Mouse (Mus musculus): ENCODE data around the gene Optn. TPM values are rescaled to one million over a fixed set of nuclear protein-coding genes. Genes with fewer than 3 reads are reported as not detected.
A peak's percentile ranks its signal among the peaks of the same experiment; 100 is the strongest.

Optn gene
- polyA plus RNA-seq, 1 experiment from 2014 or later: 28.7 TPM

DNA sequence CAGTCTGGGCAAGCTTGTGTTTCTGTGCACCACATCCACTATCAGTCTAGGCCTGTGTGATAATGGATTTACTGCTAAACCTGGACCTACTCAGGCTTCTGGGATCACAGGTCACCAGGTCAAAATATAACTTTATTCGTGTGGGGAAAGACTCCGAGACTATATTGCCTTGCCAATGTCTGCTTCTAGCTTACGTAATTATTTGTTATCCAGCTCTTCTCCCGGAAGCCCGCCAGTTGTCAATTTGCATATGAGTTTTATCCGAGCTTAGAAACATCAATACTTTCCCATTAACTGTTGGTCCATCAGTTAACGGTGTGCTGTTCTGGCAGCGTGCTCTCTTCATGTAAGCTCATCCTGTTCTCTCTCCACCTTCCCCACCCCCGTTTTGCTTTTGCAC lies 28.6 kb downstream of the Optn start:
- no peaks in the 10 kb centered on the region for H3K36me3 ChIP-seq (ENCODE audit: control insufficient read depth, insufficient read depth, low read length)
- H3K4me1 ChIP-seq (ENCODE audit: control insufficient read depth, insufficient read depth, low read length): peaks cover 9% of the 10 kb centered on the region
- no peaks in the 10 kb centered on the region for H3K9me3 ChIP-seq (ENCODE audit: control insufficient read depth, low read length)
- H3K27ac ChIP-seq (ENCODE audit: low read length): no peak overlapping the region
- 79% methylated on average over 9 of the region's 9 CpGs for whole genome bisulfite sequencing
- no peaks in the 10 kb centered on the region for H3K27me3 ChIP-seq (replicated peaks; ENCODE audit: control insufficient read depth, insufficient read depth, low read length)
- H3K4me3 ChIP-seq (ENCODE audit: low read length): no peak overlapping the region
- ATAC-seq: peak; percentile 2; the same call in 1 of the 2 replicates
- H3K9ac ChIP-seq (ENCODE audit: low read depth, low read length): no peak overlapping the region
- H3K4me2 ChIP-seq (ENCODE audit: low read depth, low read length): no peak overlapping the region

DNA sequence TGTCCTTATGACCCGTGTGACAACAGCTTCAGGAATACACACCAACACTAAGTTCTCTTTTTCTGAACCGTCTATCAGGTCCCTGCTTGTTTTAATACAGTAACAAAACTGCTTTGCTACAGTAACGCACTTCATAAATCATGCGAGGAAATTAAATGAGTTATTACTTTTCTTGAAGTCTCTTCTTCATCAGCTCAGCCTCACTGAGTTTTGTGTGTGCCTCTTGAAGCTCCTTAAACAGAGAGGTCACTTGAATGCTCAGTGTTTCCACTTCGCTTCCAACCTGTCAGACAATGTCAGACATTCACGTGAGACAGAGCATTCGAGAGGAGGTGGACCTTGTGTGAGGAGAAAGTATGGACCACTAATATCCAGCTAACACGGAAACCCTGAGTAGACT lies 29.1 kb downstream of the Optn start:
- no peak overlapping the region for H3K27ac ChIP-seq (ENCODE audit: low read length)
- 82% methylated on average over 8 of the region's 8 CpGs for WGBS
- no peaks in the 10 kb centered on the region for H3K9me3 ChIP-seq (ENCODE audit: control insufficient read depth, low read length)
- H3K4me3 ChIP-seq (ENCODE audit: low read length): no peak overlapping the region
- peaks cover 4% of the 10 kb centered on the region; the same call in 1 of the 2 replicates for H3K4me1 ChIP-seq (ENCODE audit: control insufficient read depth, insufficient read depth, low read length)
- no peak for ATAC-seq
- no peaks in the 10 kb centered on the region for H3K36me3 ChIP-seq (ENCODE audit: control insufficient read depth, insufficient read depth, low read length)
- no peaks in the 10 kb centered on the region for H3K27me3 ChIP-seq (replicated peaks; ENCODE audit: control insufficient read depth, insufficient read depth, low read length)
- H3K4me2 ChIP-seq (ENCODE audit: low read depth, low read length): no peak overlapping the region
- no peak overlapping the region for H3K9ac ChIP-seq (ENCODE audit: low read depth, low read length)

- peaks cover 3% of the 10 kb centered on the region; the same call in 1 of the 2 replicates for H3K4me1 ChIP-seq (ENCODE audit: control insufficient read depth, insufficient read depth, low read length)
- no peak for ATAC-seq
- no peak overlapping the region for H3K27ac ChIP-seq (ENCODE audit: low read length)
- H3K27me3 ChIP-seq (replicated peaks; ENCODE audit: control insufficient read depth, insufficient read depth, low read length): no peaks in the 10 kb centered on the region
- H3K9ac ChIP-seq (ENCODE audit: low read depth, low read length): no peak overlapping the region
- no peaks in the 10 kb centered on the region for H3K9me3 ChIP-seq (ENCODE audit: control insufficient read depth, low read length)
- no peak overlapping the region for H3K4me3 ChIP-seq (ENCODE audit: low read length)
- 68% methylated on average over 10 of the region's 15 CpGs for WGBS
- H3K4me2 ChIP-seq (ENCODE audit: low read depth, low read length): no peak overlapping the region
- H3K36me3 ChIP-seq (ENCODE audit: control insufficient read depth, insufficient read depth, low read length): no peaks in the 10 kb centered on the region
Measured at GRCm38 (mm10) chr2:5033546-5034420, 30.1 kb downstream of the Optn start.

- Histone ChIP-seq H3K9me3 (ENCODE audit: control insufficient read depth, low read length) (no peaks in the 10 kb centered on the region), H3K9ac (ENCODE audit: low read depth, low read length) (no peak overlapping the region), H3K4me1 (ENCODE audit: control insufficient read depth, insufficient read depth, low read length) (peaks cover 3% of the 10 kb centered on the region; the same call in 1 of the 2 replicates), H3K4me2 (ENCODE audit: low read depth, low read length) (no peak overlapping the region), H3K27ac (ENCODE audit: low read length) (no peak overlapping the region), H3K36me3 (ENCODE audit: control insufficient read depth, insufficient read depth, low read length) (no peaks in the 10 kb centered on the region), H3K27me3 (replicated peaks; ENCODE audit: control insufficient read depth, insufficient read depth, low read length) (no peaks in the 10 kb centered on the region), H3K4me3 (ENCODE audit: low read length) (no peak overlapping the region)
- 49% methylated on average over 5 of the region's 5 CpGs for WGBS
- peak; percentile 78 for ATAC-seq
Measured at GRCm38 (mm10) chr2:5032665-5033064, 31.2 kb downstream of the Optn start.

DNA sequence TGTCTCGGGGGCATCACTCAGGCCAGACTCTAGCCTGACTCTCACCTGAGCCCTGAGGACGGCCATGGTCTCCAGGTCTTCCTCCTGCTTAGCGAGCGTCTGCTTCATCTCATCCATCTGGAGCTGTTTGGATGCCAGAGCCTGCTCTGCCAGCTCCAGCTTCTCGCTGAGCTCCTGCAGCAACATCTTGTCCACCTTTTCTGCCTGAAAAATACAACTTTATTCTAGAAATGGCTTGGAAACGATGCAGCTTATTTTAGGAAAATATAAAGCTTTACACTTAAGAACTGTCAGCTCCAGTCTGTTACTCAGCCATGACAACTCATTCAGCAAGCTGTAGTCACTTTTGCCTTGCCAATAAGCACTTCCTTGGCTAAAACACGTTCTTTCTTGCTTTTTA lies 32.6 kb downstream of the Optn start:
- no peaks in the 10 kb centered on the region for H3K9me3 ChIP-seq (ENCODE audit: control insufficient read depth, low read length)
- no peak overlapping the region for H3K27ac ChIP-seq (ENCODE audit: low read length)
- no peaks in the 10 kb centered on the region for H3K36me3 ChIP-seq (ENCODE audit: control insufficient read depth, insufficient read depth, low read length)
- H3K27me3 ChIP-seq (replicated peaks; ENCODE audit: control insufficient read depth, insufficient read depth, low read length): no peaks in the 10 kb centered on the region
- H3K4me2 ChIP-seq (ENCODE audit: low read depth, low read length): no peak overlapping the region
- 77% methylated on average over 7 of the region's 7 CpGs for WGBS
- no peak overlapping the region for H3K4me3 ChIP-seq (ENCODE audit: low read length)
- peaks cover 3% of the 10 kb centered on the region; the same call in 1 of the 2 replicates for H3K4me1 ChIP-seq (ENCODE audit: control insufficient read depth, insufficient read depth, low read length)
- H3K9ac ChIP-seq (ENCODE audit: low read depth, low read length): no peak overlapping the region
- ATAC-seq: no peak

- Histone ChIP-seq H3K4me3 (ENCODE audit: low read length) (no peak overlapping the region), H3K36me3 (ENCODE audit: control insufficient read depth, insufficient read depth, low read length) (no peaks in the 10 kb centered on the region), H3K9ac (ENCODE audit: low read depth, low read length) (no peak overlapping the region), H3K27ac (ENCODE audit: low read length) (no peak overlapping the region), H3K9me3 (ENCODE audit: control insufficient read depth, low read length) (no peaks in the 10 kb centered on the region), H3K4me1 (ENCODE audit: control insufficient read depth, insufficient read depth, low read length) (peaks cover 3% of the 10 kb centered on the region; the same call in 1 of the 2 replicates), H3K27me3 (replicated peaks; ENCODE audit: control insufficient read depth, insufficient read depth, low read length) (no peaks in the 10 kb centered on the region), H3K4me2 (ENCODE audit: low read depth, low read length) (no peak overlapping the region)
- ATAC-seq: no peak
- 96% methylated on average over 4 of the region's 4 CpGs for WGBS
Measured at GRCm38 (mm10) chr2:5029808-5030207, 34.0 kb downstream of the Optn start.

GRCm38 (mm10) chr2:5028047-5028446 lies 35.8 kb downstream of the Optn start:
- H3K4me2 ChIP-seq (ENCODE audit: low read depth, low read length): no peak overlapping the region
- ATAC-seq: peak; percentile 64; the same call in 1 of the 2 replicates
- no peaks in the 10 kb centered on the region for H3K9me3 ChIP-seq (ENCODE audit: control insufficient read depth, low read length)
- H3K27me3 ChIP-seq (replicated peaks; ENCODE audit: control insufficient read depth, insufficient read depth, low read length): no peaks in the 10 kb centered on the region
- H3K9ac ChIP-seq (ENCODE audit: low read depth, low read length): no peak overlapping the region
- peaks cover 3% of the 10 kb centered on the region; the same call in 1 of the 2 replicates for H3K4me1 ChIP-seq (ENCODE audit: control insufficient read depth, insufficient read depth, low read length)
- H3K27ac ChIP-seq (ENCODE audit: low read length): no peak overlapping the region
- 79% methylated on average over 7 of the region's 7 CpGs for WGBS
- H3K36me3 ChIP-seq (ENCODE audit: control insufficient read depth, insufficient read depth, low read length): no peaks in the 10 kb centered on the region
- H3K4me3 ChIP-seq (ENCODE audit: low read length): no peak overlapping the region

DNA sequence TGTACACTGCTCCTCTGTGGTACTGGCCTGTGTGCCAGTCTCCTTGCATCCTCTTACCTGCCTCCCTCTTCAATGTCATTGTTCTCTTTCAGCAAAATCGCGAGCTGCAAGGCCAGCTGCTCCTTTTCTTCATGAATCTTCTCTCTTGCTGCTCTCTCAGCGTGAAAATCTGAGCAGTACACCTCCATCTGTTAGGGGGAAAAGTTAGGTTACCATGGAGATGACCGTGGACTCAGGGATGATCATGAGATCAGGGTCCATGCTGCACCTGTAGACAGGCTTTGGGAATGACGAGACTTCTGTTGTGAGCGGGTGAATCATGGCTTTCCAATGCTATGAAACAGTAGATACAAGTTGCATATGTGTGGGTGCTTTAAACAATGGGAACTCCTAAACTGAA lies 36.8 kb downstream of the Optn start:
- Histone ChIP-seq H3K27ac (ENCODE audit: low read length) (no peak overlapping the region), H3K27me3 (replicated peaks; ENCODE audit: control insufficient read depth, insufficient read depth, low read length) (no peaks in the 10 kb centered on the region), H3K4me2 (ENCODE audit: low read depth, low read length) (no peak overlapping the region), H3K36me3 (ENCODE audit: control insufficient read depth, insufficient read depth, low read length) (no peaks in the 10 kb centered on the region), H3K4me3 (ENCODE audit: low read length) (no peak overlapping the region), H3K9ac (ENCODE audit: low read depth, low read length) (no peak overlapping the region), H3K4me1 (ENCODE audit: control insufficient read depth, insufficient read depth, low read length) (no peaks in the 10 kb centered on the region), H3K9me3 (ENCODE audit: control insufficient read depth, low read length) (no peaks in the 10 kb centered on the region)
- no peak for ATAC-seq
- WGBS: 70% methylated on average over 6 of the region's 6 CpGs

DNA sequence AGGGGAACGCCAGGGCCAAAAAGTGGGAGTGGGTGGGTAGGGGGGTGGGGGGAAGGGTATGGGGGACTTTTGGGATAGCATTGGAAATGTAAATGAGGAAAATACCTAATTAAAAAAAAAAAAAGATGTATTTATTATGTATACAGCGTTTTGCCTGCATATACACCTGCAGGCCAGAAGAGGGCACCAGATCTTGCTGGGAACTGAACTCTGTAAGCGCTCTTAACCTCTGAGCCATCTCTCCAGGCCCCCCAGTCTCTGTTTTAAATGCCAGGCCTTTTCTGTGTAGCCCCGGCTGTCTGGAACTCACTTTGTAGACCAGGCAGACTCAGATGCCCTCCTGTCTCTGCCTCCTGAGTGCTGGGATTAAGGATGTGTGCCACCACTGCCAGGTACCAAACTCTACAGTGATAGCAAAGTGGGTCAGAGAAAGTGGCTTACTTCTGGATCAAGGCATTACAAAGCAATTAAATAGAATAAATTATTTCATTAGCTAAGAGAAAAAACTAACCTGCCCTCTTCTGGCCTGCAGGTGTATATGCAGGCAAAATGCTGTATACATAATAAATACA lies 38.6 kb downstream of the Optn start:
- WGBS: 53% methylated on average over 3 of the region's 4 CpGs
- Histone ChIP-seq H3K27ac (ENCODE audit: low read length) (no peak overlapping the region), H3K4me2 (ENCODE audit: low read depth, low read length) (no peak overlapping the region), H3K27me3 (replicated peaks; ENCODE audit: control insufficient read depth, insufficient read depth, low read length) (no peaks in the 10 kb centered on the region), H3K9me3 (ENCODE audit: control insufficient read depth, low read length) (no peaks in the 10 kb centered on the region), H3K36me3 (ENCODE audit: control insufficient read depth, insufficient read depth, low read length) (no peaks in the 10 kb centered on the region), H3K4me1 (ENCODE audit: control insufficient read depth, insufficient read depth, low read length) (no peaks in the 10 kb centered on the region), H3K9ac (ENCODE audit: low read depth, low read length) (no peak overlapping the region), H3K4me3 (ENCODE audit: low read length) (no peak overlapping the region)
- ATAC-seq: no peak
